Mouse (Mus musculus) lung, postnatal 0 days (tissue): ENCODE results near the gene Syngr1.

Experiments
- CTCF ChIP-seq: IDR thresholded peaks from 2 replicates; pipeline ENCODE4 v1.5.1; 2016; ENCODE audit warnings: antibody characterized with exemption, mild to moderate bottlenecking
- EP300 ChIP-seq: IDR thresholded peaks from 2 replicates; pipeline ENCODE4 v1.6.1; 2016; ENCODE audit warnings: antibody characterized with exemption, mild to moderate bottlenecking, control low read depth

DNA sequence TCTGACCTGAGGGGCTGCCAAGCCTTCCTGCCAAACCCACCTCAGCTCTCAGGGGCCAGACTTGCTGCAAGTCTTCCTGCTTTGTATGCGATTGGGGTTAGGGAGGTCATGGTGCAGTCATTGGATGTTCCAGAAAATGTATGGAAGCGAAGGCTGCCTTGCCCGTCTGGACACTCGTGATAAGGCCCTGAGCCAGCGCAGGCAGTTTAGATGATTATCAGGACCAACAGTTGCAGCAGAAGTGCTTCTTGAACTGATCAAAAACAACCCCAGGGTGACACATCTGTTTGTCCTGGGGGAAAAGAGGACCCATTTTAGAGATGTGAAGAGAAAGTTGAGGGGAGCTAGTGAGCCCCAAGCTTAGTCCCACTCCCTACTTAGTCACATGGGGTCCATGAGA lies 39.6 kb downstream of the Syngr1 start:
- TF ChIP-seq CTCF (no peak), EP300 (no peak)
